Mouse (Mus musculus) myocyte (in vitro differentiated cells): Measurements from ENCODE around the gene Olfr558. TPM values are rescaled to one million over a fixed set of nuclear protein-coding genes. Genes with fewer than 3 reads are reported as not detected.

ENCODE experiments used
- H3K27me3 ChIP-seq: one replicate; pipeline ENCODE4 v1.6.1; 2011; ENCODE audit not compliant: control insufficient read depth, insufficient read depth, insufficient read length
- H3K36me3 ChIP-seq: one replicate; pipeline ENCODE4 v1.6.1; 2011; ENCODE audit not compliant: control insufficient read depth, insufficient read depth
- H3K4me2 ChIP-seq: one replicate; pipeline ENCODE4 v1.6.1; 2011; ENCODE audit warnings: low read depth, control low read depth
- H3K4me3 ChIP-seq: one replicate; pipeline ENCODE4 v1.5.1; 2011; ENCODE audit warnings: mild to moderate bottlenecking, control low read depth, moderate library complexity
- H3K79me2 ChIP-seq: one replicate; pipeline ENCODE4 v1.6.1; 2011; ENCODE audit not compliant: control insufficient read depth, insufficient read depth
- H3ac ChIP-seq: one replicate; pipeline ENCODE4 v1.6.1; 2011; ENCODE audit not compliant: control insufficient read depth, insufficient read length
- CEBPB ChIP-seq: IDR thresholded peaks from 2 replicates; pipeline ENCODE4 v1.6.1; 2011; ENCODE audit warnings: mild to moderate bottlenecking, moderate library complexity; ENCODE audit not compliant: poor library complexity, insufficient read depth, severe bottlenecking
- E2F4 ChIP-seq: IDR thresholded peaks from one replicate; pipeline ENCODE4 v1.6.1; 2011; ENCODE audit warnings: mild to moderate bottlenecking, control low read depth, moderate library complexity; ENCODE audit not compliant: insufficient read depth
- MAX ChIP-seq: IDR thresholded peaks from one replicate; pipeline ENCODE4 v1.6.1; 2011; ENCODE audit warnings: low read depth, mild to moderate bottlenecking, control low read depth
- MYOD1 ChIP-seq, 3 experiments: IDR thresholded peaks; one replicate each; pipeline ENCODE4 v1.6.1; 2011; ENCODE audit warnings: control low read depth in 2 of 3, low read depth in 2 of 3, mild to moderate bottlenecking in 2 of 3, moderate library complexity in 1 of 3; ENCODE audit not compliant: insufficient read length in 2 of 3, control insufficient read depth in 1 of 3
- MYOG ChIP-seq, 3 experiments: IDR thresholded peaks; one replicate each; pipeline ENCODE4 v1.6.1; 2011; ENCODE audit warnings: control low read depth in 2 of 3, low read depth in 2 of 3, mild to moderate bottlenecking in 2 of 3; ENCODE audit not compliant: insufficient read length in 2 of 3, control insufficient read depth in 1 of 3, insufficient read depth in 1 of 3
- POLR2A ChIP-seq: IDR thresholded peaks from one replicate; pipeline ENCODE4 v1.6.1; 2011; ENCODE audit warnings: low read depth, mild to moderate bottlenecking, control low read depth, moderate library complexity; ENCODE audit not compliant: insufficient read length
- POLR2AphosphoS2 ChIP-seq: IDR thresholded peaks from one replicate; pipeline ENCODE4 v1.6.1; 2011; ENCODE audit warnings: low read depth, control low read depth; ENCODE audit not compliant: insufficient read length
- REST ChIP-seq: IDR thresholded peaks from one replicate; pipeline ENCODE4 v1.6.1; 2011; ENCODE audit warnings: mild to moderate bottlenecking, control low read depth, moderate library complexity; ENCODE audit not compliant: insufficient read depth, insufficient read length
- SRF ChIP-seq: IDR thresholded peaks from one replicate; pipeline ENCODE4 v1.6.1; 2011; ENCODE audit warnings: low read depth; ENCODE audit not compliant: control insufficient read depth, insufficient read length
- TCF12 ChIP-seq: IDR thresholded peaks from one replicate; pipeline ENCODE4 v1.6.1; 2011; ENCODE audit warnings: mild to moderate bottlenecking, control low read depth; ENCODE audit not compliant: poor library complexity, insufficient read depth, severe bottlenecking
- TCF3 ChIP-seq: IDR thresholded peaks from one replicate; pipeline ENCODE4 v1.6.1; 2011; ENCODE audit warnings: low read depth, control low read depth; ENCODE audit not compliant: insufficient read length
- USF1 ChIP-seq: IDR thresholded peaks from one replicate; pipeline ENCODE4 v1.6.1; 2011; ENCODE audit warnings: low read depth, mild to moderate bottlenecking, control low read depth, moderate library complexity
- polyA plus RNA-seq: library from polyadenylated mRNA; unstranded; fragments of >200 nt; fragmentation: generic; extraction: Trizol; gene quantifications from one replicate; pipeline ENCODE4 v1.2.1, GENCODE M21; 2012; ENCODE audit warnings: missing spikeins

Gene Olfr558
- polyA plus RNA-seq, 1 experiment: not detected

GRCm38 (mm10) chr7:102718970-102719369, 17.0 kb downstream of the Olfr558 start, which contains the start of gene Olfr33:
Olfr33 (minus strand) TSS chr7:102719070.
- H3K4me3 ChIP-seq: no peak within 1 kb of the TSS
- H3K27me3 ChIP-seq: no peaks in the 10 kb centered on the region
- H3K4me2 ChIP-seq: no peak within 1 kb of the TSS
- no peak within 1 kb of the TSS for H3ac ChIP-seq
- TF ChIP-seq REST: no peak
- H3K36me3 ChIP-seq: no peaks in the 10 kb centered on the region
- H3K79me2 ChIP-seq: no peaks in the 10 kb centered on the region

- no peak within 1 kb of the TSS for H3ac ChIP-seq
- no peaks in the 10 kb centered on the region for H3K27me3 ChIP-seq
- no peaks in the 10 kb centered on the region for H3K36me3 ChIP-seq
- H3K4me2 ChIP-seq: no peak within 1 kb of the TSS
- no peaks in the 10 kb centered on the region for H3K79me2 ChIP-seq
- TF ChIP-seq SRF: no peak
- TF ChIP-seq MAX: no peak
- TF ChIP-seq POLR2AphosphoS2: no peak
- no peak for TF ChIP-seq CEBPB
- no peak for TF ChIP-seq E2F4
- no peak for TF ChIP-seq MYOG (IDR thresholded peaks at IDR 0.05; ENCODE audit: control insufficient read depth in 1 of 3, insufficient read depth in 1 of 3, insufficient read length in 2 of 3, low read depth in 2 of 3)
- TF ChIP-seq USF1: no peak
- no peak for TF ChIP-seq TCF12
- no peak for TF ChIP-seq TCF3
- no peak for TF ChIP-seq POLR2A
- no peak within 1 kb of the TSS for H3K4me3 ChIP-seq
Measured at GRCm38 (mm10) chr7:102727391-102727790, 25.4 kb downstream of the Olfr558 start, which contains the start of gene Olfr559. Olfr559 (minus strand) TSS chr7:102727491.

GRCm38 (mm10) chr7:102733793-102734192, 31.8 kb downstream of the Olfr558 start:
- Histone ChIP-seq H3K36me3 (no peaks in the 10 kb centered on the region), H3ac (no peak overlapping the region), H3K4me3 (no peak overlapping the region), H3K79me2 (no peaks in the 10 kb centered on the region), H3K4me2 (no peak overlapping the region), H3K27me3 (no peaks in the 10 kb centered on the region)
- no peak for TF ChIP-seq POLR2A

GRCm38 (mm10) chr7:102737705-102738104, 35.7 kb downstream of the Olfr558 start:
- Histone ChIP-seq H3K4me2 (no peak overlapping the region), H3K79me2 (no peaks in the 10 kb centered on the region), H3K27me3 (no peaks in the 10 kb centered on the region), H3K36me3 (no peaks in the 10 kb centered on the region), H3ac (no peak overlapping the region), H3K4me3 (no peak overlapping the region)
- TF ChIP-seq CEBPB: no peak

- no peak for TF ChIP-seq REST
- Histone ChIP-seq H3K4me3 (no peak overlapping the region), H3K36me3 (no peaks in the 10 kb centered on the region), H3K27me3 (no peaks in the 10 kb centered on the region), H3K4me2 (no peak overlapping the region), H3K79me2 (no peaks in the 10 kb centered on the region), H3ac (no peak overlapping the region)
Measured at GRCm38 (mm10) chr7:102752086-102752485, 50.1 kb downstream of the Olfr558 start.

GRCm38 (mm10) chr7:102759266-102759665, 57.3 kb downstream of the Olfr558 start, which contains the start of the genes Olfr560 and Olfr78:
Olfr560 (minus strand) TSS chr7:102759366.
Olfr78 (minus strand) TSS chr7:102759471.
- Histone ChIP-seq H3ac (no peak within 1 kb of the TSS), H3K4me2 (no peak within 1 kb of the TSS), H3K79me2 (no peaks in the 10 kb centered on the region), H3K27me3 (no peaks in the 10 kb centered on the region), H3K36me3 (no peaks in the 10 kb centered on the region), H3K4me3 (no peak within 1 kb of the TSS)
- TF ChIP-seq MYOD1 (IDR thresholded peaks at IDR 0.05; ENCODE audit: control insufficient read depth in 1 of 3, insufficient read length in 2 of 3, low read depth in 2 of 3) (no peak), MAX (no peak), E2F4 (no peak), TCF12 (no peak), CEBPB (no peak), POLR2A (no peak), MYOG (IDR thresholded peaks at IDR 0.05; ENCODE audit: control insufficient read depth in 1 of 3, insufficient read depth in 1 of 3, insufficient read length in 2 of 3, low read depth in 2 of 3) (no peak), USF1 (no peak), TCF3 (no peak), POLR2AphosphoS2 (no peak), REST (no peak), SRF (no peak)

Other genes with a start within 250 kb of the Olfr558 start
- gene Olfr543, start 220.5 kb upstream of the Olfr558 start, polyA plus RNA-seq: not detected
- gene Olfr544, start 213.9 kb upstream of the Olfr558 start, polyA plus RNA-seq: not detected
- gene Olfr545, start 202.6 kb upstream of the Olfr558 start, polyA plus RNA-seq: not detected
- gene Olfr547, start 167.5 kb upstream of the Olfr558 start, polyA plus RNA-seq: not detected
- gene Olfr548-ps1, start 161.3 kb upstream of the Olfr558 start, polyA plus RNA-seq: not detected
- gene Olfr549, start 152.3 kb upstream of the Olfr558 start, polyA plus RNA-seq: not detected
- 0.43 TPM for gene Trim21, start 136.7 kb upstream of the Olfr558 start, polyA plus RNA-seq
- gene Olfr550, start 130.8 kb upstream of the Olfr558 start, polyA plus RNA-seq: not detected
- gene Olfr551, start 110.3 kb upstream of the Olfr558 start, polyA plus RNA-seq: not detected
- gene Olfr552, start 104.4 kb upstream of the Olfr558 start, polyA plus RNA-seq: not detected
- not detected for gene Olfr553, start 84.0 kb upstream of the Olfr558 start, polyA plus RNA-seq
- gene Olfr554, start 63.8 kb upstream of the Olfr558 start, polyA plus RNA-seq: not detected
- gene Olfr555, start 43.4 kb upstream of the Olfr558 start, polyA plus RNA-seq: not detected
- gene Olfr556, start 37.3 kb upstream of the Olfr558 start, polyA plus RNA-seq: not detected
- gene Trim68, start 14.9 kb upstream of the Olfr558 start, polyA plus RNA-seq: 3.2 TPM
- not detected for gene Olfr557, start 6.3 kb upstream of the Olfr558 start, polyA plus RNA-seq
- gene Olfr33, start 16.9 kb downstream of the Olfr558 start, polyA plus RNA-seq: not detected
- gene Olfr559, start 25.3 kb downstream of the Olfr558 start, polyA plus RNA-seq: not detected
- not detected for gene Olfr560, start 57.2 kb downstream of the Olfr558 start, polyA plus RNA-seq
- not detected for gene Olfr78, start 57.3 kb downstream of the Olfr558 start, polyA plus RNA-seq
- not detected for gene Olfr561, start 69.0 kb downstream of the Olfr558 start, polyA plus RNA-seq
- gene Olfr564, start 101.3 kb downstream of the Olfr558 start, polyA plus RNA-seq: not detected
- not detected for gene Olfr566, start 156.6 kb downstream of the Olfr558 start, polyA plus RNA-seq
- not detected for gene Olfr568, start 174.9 kb downstream of the Olfr558 start, polyA plus RNA-seq
- gene Olfr569, start 188.7 kb downstream of the Olfr558 start, polyA plus RNA-seq: not detected
- gene Olfr570, start 192.4 kb downstream of the Olfr558 start, polyA plus RNA-seq: not detected
- gene Olfr571, start 215.3 kb downstream of the Olfr558 start, polyA plus RNA-seq: not detected
- gene Olfr572, start 222.2 kb downstream of the Olfr558 start, polyA plus RNA-seq: not detected
- not detected for gene Olfr573-ps1, start 240.4 kb downstream of the Olfr558 start, polyA plus RNA-seq
- not detected for gene Olfr574, start 246.3 kb downstream of the Olfr558 start, polyA plus RNA-seq